Mouse (Mus musculus): ENCODE data around the gene BC055324. TPM values are rescaled to one million over a fixed set of nuclear protein-coding genes. Genes with fewer than 3 reads are reported as not detected.

The BC055324 gene
- polyA plus RNA-seq, 1 experiment from 2014 or later = 32.1 TPM

GRCm38 (mm10) chr1:163907007-163907811 lies 87.4 kb downstream of the BC055324 start:
- Histone ChIP-seq H3K36me3 (ENCODE audit: control insufficient read depth, insufficient read depth, low read length) (no peaks in the 10 kb centered on the region), H3K9me3 (ENCODE audit: control insufficient read depth, low read length) (no peaks in the 10 kb centered on the region), H3K4me3 (ENCODE audit: low read depth, low read length) (no peak overlapping the region), H3K27ac (ENCODE audit: low read depth, low read length) (no peak overlapping the region), H3K9ac (ENCODE audit: low read length) (no peak overlapping the region), H3K27me3 (ENCODE audit: control insufficient read depth, insufficient read depth, low read length) (no peaks in the 10 kb centered on the region), H3K4me2 (ENCODE audit: low read depth) (no peak overlapping the region), H3K4me1 (ENCODE audit: control insufficient read depth, insufficient read depth, low read length) (no peaks in the 10 kb centered on the region)
- DNase-seq (ENCODE audit: low spot score) (no peak), ATAC-seq (ENCODE audit: insufficient read depth, low FRiP score, low TSS enrichment) (no peak)
- 61% methylated on average over 4 of the region's 4 CpGs for WGBS

- Histone ChIP-seq H3K36me3 (ENCODE audit: control insufficient read depth, insufficient read depth, low read length) (no peaks in the 10 kb centered on the region), H3K9me3 (ENCODE audit: control insufficient read depth, low read length) (no peaks in the 10 kb centered on the region), H3K9ac (ENCODE audit: low read length) (no peak overlapping the region), H3K27ac (ENCODE audit: low read depth, low read length) (no peak overlapping the region), H3K4me2 (ENCODE audit: low read depth) (no peak overlapping the region), H3K4me1 (ENCODE audit: control insufficient read depth, insufficient read depth, low read length) (no peaks in the 10 kb centered on the region), H3K4me3 (ENCODE audit: low read depth, low read length) (no peak overlapping the region), H3K27me3 (ENCODE audit: control insufficient read depth, insufficient read depth, low read length) (no peaks in the 10 kb centered on the region)
- 95% methylated on average over 3 of the region's 3 CpGs for WGBS
- DNase-seq (ENCODE audit: low spot score) (no peak), ATAC-seq (ENCODE audit: insufficient read depth, low FRiP score, low TSS enrichment) (no peak)
Measured at GRCm38 (mm10) chr1:163903411-163903810, 91.2 kb downstream of the BC055324 start.

GRCm38 (mm10) chr1:163900168-163900567 lies 94.4 kb downstream of the BC055324 start:
- no peak overlapping the region for H3K27ac ChIP-seq (ENCODE audit: low read depth, low read length)
- no peak overlapping the region for H3K9ac ChIP-seq (ENCODE audit: low read length)
- no peaks in the 10 kb centered on the region for H3K4me1 ChIP-seq (ENCODE audit: control insufficient read depth, insufficient read depth, low read length)
- H3K9me3 ChIP-seq (ENCODE audit: control insufficient read depth, low read length) = no peaks in the 10 kb centered on the region
- DNase-seq (ENCODE audit: low spot score) (no peak), ATAC-seq (ENCODE audit: insufficient read depth, low FRiP score, low TSS enrichment) (no peak)
- no peak overlapping the region for H3K4me2 ChIP-seq (ENCODE audit: low read depth)
- WGBS = 89% methylated on average over 2 of the region's 2 CpGs
- H3K36me3 ChIP-seq (ENCODE audit: control insufficient read depth, insufficient read depth, low read length) = no peaks in the 10 kb centered on the region
- no peaks in the 10 kb centered on the region for H3K27me3 ChIP-seq (ENCODE audit: control insufficient read depth, insufficient read depth, low read length)
- no peak overlapping the region for H3K4me3 ChIP-seq (ENCODE audit: low read depth, low read length)

GRCm38 (mm10) chr1:163899575-163899974 lies 95.0 kb downstream of the BC055324 start:
- H3K4me1 ChIP-seq (ENCODE audit: control insufficient read depth, insufficient read depth, low read length) = no peaks in the 10 kb centered on the region
- DNase-seq (ENCODE audit: low spot score) (no peak), ATAC-seq (ENCODE audit: insufficient read depth, low FRiP score, low TSS enrichment) (no peak)
- H3K4me2 ChIP-seq (ENCODE audit: low read depth) = no peak overlapping the region
- H3K27ac ChIP-seq (ENCODE audit: low read depth, low read length) = no peak overlapping the region
- no peaks in the 10 kb centered on the region for H3K36me3 ChIP-seq (ENCODE audit: control insufficient read depth, insufficient read depth, low read length)
- H3K27me3 ChIP-seq (ENCODE audit: control insufficient read depth, insufficient read depth, low read length) = no peaks in the 10 kb centered on the region
- 87% methylated on average over 2 of the region's 2 CpGs for WGBS
- H3K4me3 ChIP-seq (ENCODE audit: low read depth, low read length) = no peak overlapping the region
- no peaks in the 10 kb centered on the region for H3K9me3 ChIP-seq (ENCODE audit: control insufficient read depth, low read length)
- H3K9ac ChIP-seq (ENCODE audit: low read length) = no peak overlapping the region

- ATAC-seq (ENCODE audit: insufficient read depth, low FRiP score, low TSS enrichment) (no peak), DNase-seq (ENCODE audit: low spot score) (no peak)
- no peaks in the 10 kb centered on the region for H3K27me3 ChIP-seq (ENCODE audit: control insufficient read depth, insufficient read depth, low read length)
- no peak overlapping the region for H3K4me3 ChIP-seq (ENCODE audit: low read depth, low read length)
- H3K4me2 ChIP-seq (ENCODE audit: low read depth) = no peak overlapping the region
- no peaks in the 10 kb centered on the region for H3K36me3 ChIP-seq (ENCODE audit: control insufficient read depth, insufficient read depth, low read length)
- H3K9ac ChIP-seq (ENCODE audit: low read length) = no peak overlapping the region
- no peak overlapping the region for H3K27ac ChIP-seq (ENCODE audit: low read depth, low read length)
- 47% methylated on average over 5 of the region's 5 CpGs for WGBS
- no peaks in the 10 kb centered on the region for H3K4me1 ChIP-seq (ENCODE audit: control insufficient read depth, insufficient read depth, low read length)
- no peaks in the 10 kb centered on the region for H3K9me3 ChIP-seq (ENCODE audit: control insufficient read depth, low read length)
Measured at GRCm38 (mm10) chr1:163898291-163898764, 96.3 kb downstream of the BC055324 start.

Other genes with a start within 250 kb of the BC055324 start
- 68.1 and 68.7 TPM in 2 replicates for gene Kifap3, start 215.2 kb downstream of the BC055324 start, polyA plus RNA-seq (2014; fragmentation: Nextera tagmentation; extraction: Ambion mirVana)
- 17.8 and 20.8 TPM in 2 replicates for gene Scyl3, start 65.7 kb downstream of the BC055324 start, polyA plus RNA-seq (2014; fragmentation: Nextera tagmentation; extraction: Ambion mirVana)
- gene Mettl18, start 93 bp upstream of the BC055324 start, polyA plus RNA-seq (2014; fragmentation: Nextera tagmentation; extraction: Ambion mirVana) = 8.9 and 10.1 TPM in 2 replicates
- gene Sele, start 53.4 kb upstream of the BC055324 start, polyA plus RNA-seq (2014; fragmentation: Nextera tagmentation; extraction: Ambion mirVana) = 0.08 TPM in 1 of 2 replicates, not detected in the other
- gene Sell, start 67.2 kb upstream of the BC055324 start, polyA plus RNA-seq (2014; fragmentation: Nextera tagmentation; extraction: Ambion mirVana) = not detected in 2 replicates
- not detected in 2 replicates for gene Selp, start 120.5 kb upstream of the BC055324 start, polyA plus RNA-seq (2014; fragmentation: Nextera tagmentation; extraction: Ambion mirVana)
- 0.38 and 0.42 TPM in 2 replicates for gene F5, start 157.0 kb upstream of the BC055324 start, polyA plus RNA-seq (2014; fragmentation: Nextera tagmentation; extraction: Ambion mirVana)